Mouse (Mus musculus) lung, postnatal 0 days (tissue): ENCODE data around the gene Tm2d1. TPM values are rescaled to one million over a fixed set of nuclear protein-coding genes. Genes with fewer than 3 reads are reported as not detected.

Experiments
- ATAC-seq: fragments of 200-750 bp; cut with Nextera tagmentation; 2 replicates; pipeline ENCODE4 v1.8.0; 2017; ENCODE audit warnings: moderate library complexity
- DNase-seq: peaks from one replicate; pipeline ENCODE4 v3.0.0-alpha.2; 2016; ENCODE audit warnings: low spot score
- H3K27ac ChIP-seq: fragments of 300-500 bp; sonication (generic); 2 replicates; pipeline ENCODE4 v1.5.1; 2014; ENCODE audit warnings: antibody characterized with exemption, mild to moderate bottlenecking, low read length, mixed read lengths
- H3K27me3 ChIP-seq: fragments of 300-500 bp; sonication (generic); replicated peaks from 2 replicates; pipeline ENCODE4 v1.6.1; 2014; ENCODE audit warnings: low read length, mixed read lengths; ENCODE audit not compliant: insufficient read depth
- H3K36me3 ChIP-seq: fragments of 300-500 bp; sonication (generic); 2 replicates; pipeline ENCODE4 v1.6.1; 2014; ENCODE audit warnings: low read length, mixed read lengths; ENCODE audit not compliant: insufficient read depth
- H3K4me1 ChIP-seq: fragments of 300-500 bp; sonication (generic); 2 replicates; pipeline ENCODE4 v1.6.1; 2014; ENCODE audit warnings: antibody characterized with exemption, low read depth, low read length, mixed read lengths; ENCODE audit not compliant: insufficient read depth
- H3K4me2 ChIP-seq: fragments of 300-500 bp; sonication (generic); replicated peaks from 2 replicates; pipeline ENCODE4 v1.6.1; 2014; ENCODE audit warnings: low read depth, mild to moderate bottlenecking, low read length, moderate library complexity, mixed read lengths
- H3K4me3 ChIP-seq: fragments of 300-500 bp; sonication (generic); 2 replicates; pipeline ENCODE4 v1.5.1; 2014; ENCODE audit warnings: low read depth, low read length
- H3K9ac ChIP-seq: fragments of 300-500 bp; sonication (generic); replicated peaks from 2 replicates; pipeline ENCODE4 v1.6.1; 2014; ENCODE audit warnings: low read depth, mild to moderate bottlenecking
- H3K9me3 ChIP-seq: fragments of 300-500 bp; sonication (generic); 2 replicates; pipeline ENCODE4 v1.6.1; 2016; ENCODE audit warnings: low read length, mixed read lengths
- CTCF ChIP-seq: IDR thresholded peaks from 2 replicates; pipeline ENCODE4 v1.5.1; 2016; ENCODE audit warnings: antibody characterized with exemption, mild to moderate bottlenecking
- EP300 ChIP-seq: IDR thresholded peaks from 2 replicates; pipeline ENCODE4 v1.6.1; 2016; ENCODE audit warnings: antibody characterized with exemption, mild to moderate bottlenecking, control low read depth
- WGBS: fragments of 180-500 bp; shearing (Covaris S2); extraction: QIAGEN DNeasy Blood & Tissue Kit; methylation state at CpG from one replicate; pipeline ENCODE4 v1.1.7; 2014; 5-methylcytosine and 5-hydroxymethylcytosine counted together
- polyA plus RNA-seq: library from polyadenylated mRNA; unstranded; fragments of >200 nt; fragmentation: Nextera tagmentation; extraction: Ambion mirVana; gene quantifications from 2 replicates; pipeline ENCODE4 v1.2.1, GENCODE M21; 2015

Gene Tm2d1
- polyA plus RNA-seq, 1 experiment from 2014 or later: 119 TPM

DNA sequence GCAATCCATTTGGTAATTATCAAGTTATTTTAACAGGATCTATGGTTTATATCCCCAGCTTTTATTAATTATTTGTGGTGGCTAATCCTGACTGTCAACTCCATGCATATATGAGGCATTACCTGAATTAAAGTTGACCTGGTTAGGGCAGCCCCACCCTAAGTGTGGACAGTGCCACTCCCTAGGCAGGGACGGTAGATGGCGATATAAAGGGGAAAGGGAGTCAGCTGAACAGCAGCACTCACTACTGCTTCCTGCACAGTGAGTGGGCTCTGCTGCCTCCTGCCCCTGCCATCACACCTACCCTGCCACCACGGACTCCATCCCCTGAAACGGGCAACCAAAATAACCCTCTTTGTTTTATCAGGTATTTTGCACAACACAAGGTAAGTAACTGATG, 7.7 kb downstream of the Tm2d1 start:
- no peaks in the 10 kb centered on the region for H3K9me3 ChIP-seq
- DNase-seq (no peak), ATAC-seq (no peak)
- H3K4me3 ChIP-seq: no peak overlapping the region
- TF ChIP-seq CTCF (peak; percentile 55), EP300 (no peak)
- H3K36me3 ChIP-seq: no peaks in the 10 kb centered on the region
- no peak overlapping the region for H3K4me2 ChIP-seq
- no peaks in the 10 kb centered on the region for H3K4me1 ChIP-seq
- H3K27ac ChIP-seq: no peak overlapping the region
- WGBS: 64% methylated on average over 4 of the region's 4 CpGs
- no peak overlapping the region for H3K9ac ChIP-seq
- H3K27me3 ChIP-seq: no peaks in the 10 kb centered on the region

DNA sequence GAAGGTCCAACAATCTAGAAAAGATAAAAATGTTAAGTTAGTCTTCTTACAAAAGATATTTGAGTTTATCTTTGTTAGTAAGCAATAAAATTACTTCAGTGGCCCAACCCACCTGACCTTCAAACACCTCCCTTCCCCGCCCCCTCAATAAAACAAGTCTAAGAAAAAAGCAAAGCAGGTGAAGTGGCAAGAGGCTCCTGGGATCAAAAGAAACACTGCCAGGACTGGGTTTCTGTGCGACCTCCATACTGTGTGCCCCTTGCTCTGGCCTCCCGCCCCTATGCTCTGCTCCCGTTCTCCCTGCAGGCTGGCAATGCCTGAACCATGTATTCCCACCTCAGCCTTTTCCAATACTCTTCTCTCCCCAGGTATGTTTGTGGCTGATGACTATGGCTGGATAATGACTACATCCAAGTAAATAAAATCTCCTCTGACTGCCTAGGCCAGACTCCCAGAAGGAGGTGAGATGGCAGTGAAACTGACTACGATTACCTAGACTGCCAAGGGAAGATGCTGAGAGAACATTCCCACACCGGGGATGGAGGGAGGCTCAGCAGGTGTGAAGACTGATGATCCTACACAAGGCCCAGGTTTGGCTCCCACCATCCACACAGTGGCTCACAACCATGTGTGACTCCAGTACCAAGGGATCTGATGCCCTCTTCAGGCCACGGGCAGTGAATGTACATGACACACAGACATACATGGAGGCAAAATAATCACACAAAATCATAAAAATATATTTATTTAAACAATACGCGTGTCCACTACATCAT, 24.9 kb downstream of the Tm2d1 start:
- 94% methylated on average over 9 of the region's 9 CpGs for WGBS
- DNase-seq: no peak
- no peaks in the 10 kb centered on the region for H3K4me1 ChIP-seq
- no peaks in the 10 kb centered on the region for H3K27me3 ChIP-seq
- no peak overlapping the region for H3K27ac ChIP-seq
- TF ChIP-seq EP300: no peak
- TF ChIP-seq CTCF: no peak
- H3K36me3 ChIP-seq: peaks cover 5% of the 10 kb centered on the region; the same call in 1 of the 2 replicates
- H3K9me3 ChIP-seq: no peaks in the 10 kb centered on the region
- no peak overlapping the region for H3K4me2 ChIP-seq
- H3K4me3 ChIP-seq: no peak overlapping the region
- ATAC-seq: no peak
- no peak overlapping the region for H3K9ac ChIP-seq

DNA sequence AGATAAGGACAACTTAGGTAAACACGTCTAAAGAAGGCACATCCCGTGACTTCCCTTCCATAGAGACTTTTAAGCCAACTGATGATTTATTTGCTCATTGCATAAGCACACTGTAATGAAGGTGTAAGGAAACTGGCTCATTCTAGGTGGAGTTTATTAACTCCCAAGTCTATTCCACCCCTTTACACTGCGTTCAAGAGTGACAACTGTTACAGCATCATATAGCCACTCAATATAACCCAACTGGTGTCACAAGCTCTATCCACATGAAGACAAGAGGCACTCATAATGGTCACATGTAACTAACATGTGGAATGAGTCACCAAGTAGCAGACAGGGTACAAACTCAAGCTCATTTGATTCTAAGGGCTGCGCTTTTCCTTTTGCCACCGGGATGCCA, 34.5 kb downstream of the Tm2d1 start:
- no peak overlapping the region for H3K4me3 ChIP-seq
- DNase-seq (peak; percentile 53), ATAC-seq (peak; percentile 85)
- H3K36me3 ChIP-seq: no peaks in the 10 kb centered on the region
- H3K4me2 ChIP-seq: no peak overlapping the region; the same call in 1 of the 2 replicates
- H3K4me1 ChIP-seq: peaks cover 5% of the 10 kb centered on the region; the same call in 1 of the 2 replicates
- H3K27me3 ChIP-seq: no peaks in the 10 kb centered on the region
- no peak overlapping the region for H3K27ac ChIP-seq
- no peak overlapping the region for H3K9ac ChIP-seq
- no peak for TF ChIP-seq CTCF
- no peak for TF ChIP-seq EP300
- WGBS: 48% methylated on average over 5 of the region's 5 CpGs
- no peaks in the 10 kb centered on the region for H3K9me3 ChIP-seq

DNA sequence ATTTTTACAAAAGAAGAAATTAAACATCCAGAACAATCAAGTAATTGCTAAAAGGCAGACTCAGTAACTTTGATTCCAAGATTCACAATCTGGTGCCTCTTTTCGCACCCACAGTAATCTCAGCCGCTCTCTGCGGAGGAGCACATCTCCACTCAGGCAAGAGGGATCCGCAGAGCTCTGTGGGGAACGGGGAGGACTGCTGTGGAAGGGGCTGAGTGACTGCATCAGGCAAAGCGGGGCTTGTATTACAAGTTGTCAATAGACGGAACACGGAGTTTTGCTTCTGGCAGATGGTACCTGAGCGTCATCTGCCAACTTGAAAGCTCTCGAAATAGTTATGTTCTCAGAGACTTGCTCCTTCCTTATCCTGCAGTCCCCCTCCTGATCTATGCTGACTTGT, 37.3 kb downstream of the Tm2d1 start:
- no peak for DNase-seq
- TF ChIP-seq CTCF (no peak), EP300 (no peak)
- no peak overlapping the region for H3K9ac ChIP-seq
- no peak for ATAC-seq
- 90% methylated on average over 10 of the region's 10 CpGs for WGBS
- no peaks in the 10 kb centered on the region for H3K9me3 ChIP-seq
- no peaks in the 10 kb centered on the region for H3K36me3 ChIP-seq
- no peaks in the 10 kb centered on the region for H3K27me3 ChIP-seq
- no peak overlapping the region for H3K4me2 ChIP-seq
- H3K27ac ChIP-seq: no peak overlapping the region
- peaks cover 5% of the 10 kb centered on the region; the same call in 1 of the 2 replicates for H3K4me1 ChIP-seq
- no peak overlapping the region for H3K4me3 ChIP-seq

DNA sequence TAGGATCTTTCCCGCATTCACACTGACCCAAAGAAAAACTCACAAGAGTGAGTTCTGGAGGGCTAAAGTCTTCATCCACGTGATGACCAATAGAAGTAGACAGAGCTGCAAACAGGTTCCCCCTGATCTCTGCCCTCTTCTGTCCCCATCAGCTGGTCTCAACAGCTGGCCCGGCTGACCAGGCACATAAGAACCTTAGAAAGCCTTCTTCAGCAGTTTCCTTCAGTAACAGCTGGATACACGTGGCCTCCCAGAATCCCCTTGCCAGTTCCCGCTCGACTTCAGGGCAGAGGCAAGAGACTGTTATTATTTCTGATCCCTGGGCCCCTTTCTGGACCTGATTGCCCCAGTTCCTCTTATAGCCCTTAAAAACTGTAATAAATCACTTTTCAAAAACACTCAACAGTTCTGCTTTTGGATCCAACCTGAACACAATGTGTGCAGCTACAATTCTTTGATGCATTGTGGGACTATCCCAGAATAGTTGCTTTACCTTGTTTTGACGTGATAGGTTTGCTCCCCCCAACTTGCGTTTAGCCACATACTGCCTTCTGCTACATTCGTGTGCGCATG, 43.0 kb downstream of the Tm2d1 start:
- H3K27me3 ChIP-seq: no peaks in the 10 kb centered on the region
- WGBS: 72% methylated on average over 10 of the region's 10 CpGs
- TF ChIP-seq CTCF (no peak), EP300 (no peak)
- H3K4me3 ChIP-seq: no peak overlapping the region
- no peaks in the 10 kb centered on the region for H3K4me1 ChIP-seq
- H3K9ac ChIP-seq: no peak overlapping the region
- ATAC-seq (peak; percentile 70), DNase-seq (peak; percentile 62)
- H3K36me3 ChIP-seq: no peaks in the 10 kb centered on the region
- H3K4me2 ChIP-seq: no peak overlapping the region
- no peak overlapping the region for H3K27ac ChIP-seq
- H3K9me3 ChIP-seq: no peaks in the 10 kb centered on the region

DNA sequence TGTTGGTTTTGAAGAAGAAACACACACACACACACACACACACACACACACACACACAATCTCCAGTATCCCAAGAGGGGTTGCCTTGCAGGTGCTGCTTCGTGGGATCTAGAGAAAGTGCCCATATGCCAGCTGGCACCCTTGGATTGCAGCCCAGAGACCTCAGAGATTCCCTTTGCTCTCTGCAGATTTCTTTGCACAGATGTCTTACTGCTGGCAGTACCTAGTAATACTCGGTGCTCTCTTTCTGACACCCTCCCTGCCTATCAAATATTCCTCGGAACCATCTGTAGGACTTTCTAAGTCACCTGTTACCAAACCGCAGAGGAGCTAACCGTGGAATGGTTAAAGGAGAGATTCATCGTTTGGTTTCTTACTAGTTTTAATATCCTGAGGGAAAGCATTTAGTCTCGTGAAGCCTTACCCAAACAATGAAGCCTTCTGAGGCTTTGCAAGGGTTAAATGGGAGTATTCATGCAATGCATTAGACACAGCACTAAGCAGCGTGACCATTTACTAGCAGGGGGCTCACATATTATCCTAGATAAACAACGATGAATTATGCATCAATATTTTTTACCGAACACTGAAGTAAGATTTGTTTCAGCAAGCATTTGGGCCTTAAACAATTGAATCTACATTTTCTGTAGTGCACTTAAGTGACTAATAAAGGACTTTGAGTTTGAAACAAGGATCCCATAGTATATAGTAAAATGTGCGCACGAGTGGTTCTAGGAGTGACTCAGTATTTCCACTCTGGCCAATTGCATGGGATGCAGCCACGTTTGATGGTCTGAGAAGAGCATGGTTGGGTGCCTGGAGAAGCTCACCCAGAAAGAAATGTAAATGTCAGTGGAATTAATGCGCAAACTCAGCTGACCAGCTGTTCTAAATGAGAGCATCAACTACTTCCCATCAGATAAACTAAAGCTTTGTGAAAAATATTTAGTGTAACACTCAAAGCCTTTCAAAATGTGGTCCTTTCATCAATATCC, 44.2 kb downstream of the Tm2d1 start:
- TF ChIP-seq CTCF (no peak), EP300 (no peak)
- DNase-seq (peak; percentile 12), ATAC-seq (no peak)
- Histone ChIP-seq H3K36me3 (no peaks in the 10 kb centered on the region), H3K27me3 (no peaks in the 10 kb centered on the region), H3K4me3 (no peak overlapping the region), H3K27ac (no peak overlapping the region), H3K4me2 (no peak overlapping the region), H3K9ac (no peak overlapping the region), H3K4me1 (no peaks in the 10 kb centered on the region), H3K9me3 (no peaks in the 10 kb centered on the region)
- 74% methylated on average over 14 of the region's 14 CpGs for WGBS
